Mouse (Mus musculus) midbrain, embryonic 12.5 days (tissue): ENCODE results near the gene Nfkbiz. TPM values are rescaled to one million over a fixed set of nuclear protein-coding genes. Genes with fewer than 3 reads are reported as not detected.
"Not testable (repeated sequence)": the region's sequence is repeated elsewhere in the genome, so short reads cannot be mapped to it uniquely, and the experiment has no call there.

ENCODE experiments used
- ATAC-seq: fragments of 200-750 bp; cut with Nextera tagmentation; 2 replicates; pipeline ENCODE4 v1.8.0; 2017; ENCODE audit warnings: low read depth, moderate TSS enrichment, moderate library complexity; ENCODE audit not compliant: low FRiP score
- H3K27ac ChIP-seq: fragments of 300-500 bp; sonication (generic); replicated peaks from 2 replicates; pipeline ENCODE4 v1.5.1; 2016; ENCODE audit warnings: mild to moderate bottlenecking
- H3K27me3 ChIP-seq: fragments of 300-500 bp; sonication (generic); 2 replicates; pipeline ENCODE4 v1.6.1; 2016; ENCODE audit warnings: mild to moderate bottlenecking
- H3K36me3 ChIP-seq: fragments of 300-500 bp; sonication (generic); 2 replicates; pipeline ENCODE4 v1.6.1; 2016
- H3K4me1 ChIP-seq: fragments of 300-500 bp; sonication (generic); 2 replicates; pipeline ENCODE4 v1.6.1; 2016
- H3K4me2 ChIP-seq: fragments of 300-500 bp; sonication (generic); replicated peaks from 2 replicates; pipeline ENCODE4 v1.6.1; 2016; ENCODE audit warnings: mild to moderate bottlenecking, moderate library complexity
- H3K4me3 ChIP-seq: fragments of 300-500 bp; sonication (generic); 2 replicates; pipeline ENCODE4 v1.5.1; 2016; ENCODE audit warnings: mild to moderate bottlenecking
- H3K9ac ChIP-seq: fragments of 300-500 bp; sonication (generic); replicated peaks from 2 replicates; pipeline ENCODE4 v1.6.1; 2016; ENCODE audit warnings: mild to moderate bottlenecking, moderate library complexity
- H3K9me3 ChIP-seq: fragments of 300-500 bp; sonication (generic); 2 replicates; pipeline ENCODE4 v1.6.1; 2016; ENCODE audit warnings: mild to moderate bottlenecking
- WGBS: fragments of 180-500 bp; shearing (Covaris S2); methylation state at CpG from one replicate; pipeline ENCODE4 v1.1.7; 2016; 5-methylcytosine and 5-hydroxymethylcytosine counted together
- polyA plus RNA-seq: library from polyadenylated mRNA; unstranded; fragments of >200 nt; fragmentation: Nextera tagmentation; extraction: Ambion mirVana; gene quantifications from 2 replicates; pipeline ENCODE4 v1.2.1, GENCODE M21; 2016

The Nfkbiz gene
- polyA plus RNA-seq = 1.5 TPM in 2 replicates

GRCm38 (mm10) chr16:55838510-55839474 is at the start of gene Nfkbiz:
Gene Nfkbiz, minus strand, starts transcription at chr16:55838899.
- peak within 1 kb of the TSS; percentile 62 for H3K4me3 ChIP-seq
- H3K9me3 ChIP-seq = no peaks in the 10 kb centered on the region
- 0 out of 2 replicates have a peak, but pooled peaks cover 5% of the 10 kb centered on the region for H3K4me1 ChIP-seq
- H3K36me3 ChIP-seq = peaks cover 2% of the 10 kb centered on the region
- H3K27me3 ChIP-seq = no peaks in the 10 kb centered on the region
- peak; percentile 97 for ATAC-seq
- peak within 1 kb of the TSS; percentile 74 for H3K4me2 ChIP-seq
- peak within 1 kb of the TSS; percentile 65 for H3K27ac ChIP-seq
- peak within 1 kb of the TSS; percentile 77 for H3K9ac ChIP-seq
- under 1% methylated on average over 40 of the region's 40 CpGs for WGBS

GRCm38 (mm10) chr16:55887814-55888583 is 49.3 kb upstream of the Nfkbiz start:
- ATAC-seq = no peak
- no peaks in the 10 kb centered on the region for H3K27me3 ChIP-seq
- H3K9me3 ChIP-seq = no peaks in the 10 kb centered on the region
- no peak overlapping the region for H3K27ac ChIP-seq
- H3K4me2 ChIP-seq = no peak overlapping the region
- H3K9ac ChIP-seq = no peak overlapping the region
- H3K4me1 ChIP-seq = no peaks in the 10 kb centered on the region
- peaks cover 9% of the 10 kb centered on the region; the same call in 1 of the 2 replicates for H3K36me3 ChIP-seq
- no peak overlapping the region for H3K4me3 ChIP-seq
- 59% methylated on average over 7 of the region's 7 CpGs for WGBS

- H3K9me3 ChIP-seq = no peaks in the 10 kb centered on the region
- H3K27ac ChIP-seq = no peak overlapping the region
- H3K36me3 ChIP-seq = no peaks in the 10 kb centered on the region
- H3K4me3 ChIP-seq = no peak overlapping the region
- WGBS = 79% methylated on average over 11 of the region's 11 CpGs
- H3K4me1 ChIP-seq = no peaks in the 10 kb centered on the region
- no peaks in the 10 kb centered on the region for H3K27me3 ChIP-seq
- no peak overlapping the region for H3K4me2 ChIP-seq
- H3K9ac ChIP-seq = no peak overlapping the region
- ATAC-seq = no peak
Measured at GRCm38 (mm10) chr16:55884246-55884645, 45.5 kb upstream of the Nfkbiz start.

- Histone ChIP-seq H3K4me2 (no peak overlapping the region), H3K27me3 (no peaks in the 10 kb centered on the region), H3K36me3 (no peaks in the 10 kb centered on the region), H3K9ac (no peak overlapping the region), H3K9me3 (no peaks in the 10 kb centered on the region), H3K4me3 (no peak overlapping the region), H3K27ac (no peak overlapping the region), H3K4me1 (no peaks in the 10 kb centered on the region)
- 84% methylated on average over 6 of the region's 6 CpGs for WGBS
- no peak for ATAC-seq
Measured at GRCm38 (mm10) chr16:55876025-55876424, 37.3 kb upstream of the Nfkbiz start.

- 63% methylated on average over 4 of the region's 4 CpGs for WGBS
- H3K4me2 ChIP-seq = no peak overlapping the region
- peaks cover 8% of the 10 kb centered on the region; the same call in 1 of the 2 replicates for H3K36me3 ChIP-seq
- ATAC-seq = 0 out of 2 replicates have a peak, but pooled peaks have one; percentile 59
- H3K4me3 ChIP-seq = no peak overlapping the region
- no peaks in the 10 kb centered on the region for H3K9me3 ChIP-seq
- H3K9ac ChIP-seq = no peak overlapping the region
- no peaks in the 10 kb centered on the region for H3K4me1 ChIP-seq
- no peak overlapping the region for H3K27ac ChIP-seq
- H3K27me3 ChIP-seq = no peaks in the 10 kb centered on the region
Measured at GRCm38 (mm10) chr16:55863832-55864231, 25.1 kb upstream of the Nfkbiz start.

- no peak overlapping the region for H3K9ac ChIP-seq
- no peak overlapping the region for H3K4me2 ChIP-seq
- H3K4me3 ChIP-seq = no peak overlapping the region
- H3K4me1 ChIP-seq = no peaks in the 10 kb centered on the region
- H3K9me3 ChIP-seq = no peaks in the 10 kb centered on the region
- no peak overlapping the region for H3K27ac ChIP-seq
- ATAC-seq = peak; percentile 42; the same call in 1 of the 2 replicates
- 26% methylated on average over 7 of the region's 7 CpGs for WGBS
- H3K27me3 ChIP-seq = no peaks in the 10 kb centered on the region
- peaks cover 11% of the 10 kb centered on the region; the same call in 1 of the 2 replicates for H3K36me3 ChIP-seq
Measured at GRCm38 (mm10) chr16:55863149-55863815, 24.6 kb upstream of the Nfkbiz start.

- no peak for ATAC-seq
- H3K27ac ChIP-seq = no peak overlapping the region
- peaks cover 15% of the 10 kb centered on the region; the same call in 1 of the 2 replicates for H3K36me3 ChIP-seq
- H3K4me1 ChIP-seq = no peaks in the 10 kb centered on the region
- H3K27me3 ChIP-seq = no peaks in the 10 kb centered on the region
- no peak overlapping the region for H3K9ac ChIP-seq
- H3K9me3 ChIP-seq = no peaks in the 10 kb centered on the region
- H3K4me2 ChIP-seq = no peak overlapping the region
- WGBS = 95% methylated on average over 3 of the region's 3 CpGs
- no peak overlapping the region for H3K4me3 ChIP-seq
Measured at GRCm38 (mm10) chr16:55861104-55861503, 22.4 kb upstream of the Nfkbiz start.

- H3K27me3 ChIP-seq, H3K4me1 ChIP-seq, H3K9ac ChIP-seq, H3K4me2 ChIP-seq, ATAC-seq, H3K27ac ChIP-seq, H3K9me3 ChIP-seq, H3K4me3 ChIP-seq: not testable (repeated sequence)
- WGBS = 93% methylated on average over 4 of the region's 4 CpGs
- H3K36me3 ChIP-seq = peaks cover 15% of the 10 kb centered on the region; the same call in 1 of the 2 replicates
Measured at GRCm38 (mm10) chr16:55859421-55859820, 20.7 kb upstream of the Nfkbiz start.

- Histone ChIP-seq H3K4me3 (no peak overlapping the region), H3K27me3 (no peaks in the 10 kb centered on the region), H3K4me2 (no peak overlapping the region), H3K36me3 (peaks cover 15% of the 10 kb centered on the region; the same call in 1 of the 2 replicates), H3K4me1 (no peaks in the 10 kb centered on the region), H3K9me3 (no peaks in the 10 kb centered on the region), H3K27ac (no peak overlapping the region), H3K9ac (no peak overlapping the region)
- 0 out of 2 replicates have a peak, but pooled peaks have one; percentile 42 for ATAC-seq
- WGBS = 70% methylated on average over 6 of the region's 6 CpGs
Measured at GRCm38 (mm10) chr16:55858465-55858864, 19.8 kb upstream of the Nfkbiz start.

GRCm38 (mm10) chr16:55852943-55853727 is 14.4 kb upstream of the Nfkbiz start:
- 57% methylated on average over 19 of the region's 19 CpGs for WGBS

GRCm38 (mm10) chr16:55852515-55852914 is 13.8 kb upstream of the Nfkbiz start:
- Histone ChIP-seq H3K4me3 (no peak overlapping the region), H3K27ac (no peak overlapping the region), H3K36me3 (0 out of 2 replicates have a peak, but pooled peaks cover 7% of the 10 kb centered on the region), H3K9ac (no peak overlapping the region), H3K4me1 (no peaks in the 10 kb centered on the region), H3K9me3 (no peaks in the 10 kb centered on the region), H3K4me2 (no peak overlapping the region), H3K27me3 (no peaks in the 10 kb centered on the region)
- ATAC-seq = peak; percentile 28; the same call in 1 of the 2 replicates
- 47% methylated on average over 4 of the region's 4 CpGs for WGBS

More at GRCm38 (mm10) chr16:55852943-55853727, 14.4 kb upstream of the Nfkbiz start:
- Histone ChIP-seq H3K4me3 (no peak overlapping the region), H3K4me2 (no peak overlapping the region), H3K4me1 (no peaks in the 10 kb centered on the region), H3K36me3 (0 out of 2 replicates have a peak, but pooled peaks cover 7% of the 10 kb centered on the region), H3K9me3 (no peaks in the 10 kb centered on the region), H3K27ac (no peak overlapping the region), H3K27me3 (no peaks in the 10 kb centered on the region), H3K9ac (no peak overlapping the region)
- peak; percentile 85 for ATAC-seq
